23 mouse cellular contexts compared by ENCODE assay signal in the genomic region with DNA sequence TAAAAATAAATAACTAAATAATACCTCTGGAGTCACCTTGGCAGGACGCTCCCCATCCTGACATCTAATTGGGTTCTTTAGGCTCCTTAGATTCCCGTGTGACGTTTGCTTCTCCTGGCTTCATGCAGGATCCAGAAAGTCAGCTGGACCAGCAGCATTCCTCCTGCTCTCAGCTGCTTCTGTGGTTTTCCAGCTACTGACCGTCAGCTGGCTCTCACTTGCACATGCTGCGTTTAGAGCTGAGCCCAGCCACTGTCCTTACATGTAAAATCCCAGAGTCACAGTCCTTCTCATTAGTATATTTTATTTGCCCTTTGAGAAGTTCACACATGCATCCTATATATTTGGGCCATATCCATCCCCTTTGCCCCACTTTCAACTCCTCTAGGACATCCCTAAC. TPM values are rescaled to one million over a fixed set of nuclear protein-coding genes. Genes with fewer than 3 reads are reported as not detected.
A peak's percentile ranks its signal among the peaks of the same experiment; 100 is the strongest.
DNase-seq lines count a peak whose midpoint lies in the region; TF ChIP-seq lines count a peak whose summit lies in the region.
"Had no signal": no experiment of that assay in that cellular context is flagged by ENCODE, and none has a peak within 500 bp of the region (broad histone marks: within the 10 kb centered on the region; RNA-seq: fewer than 3 reads in every experiment).

No protein-coding gene starts in this region.

- H3K4me3 ChIP-seq in heart, adult 2 months = no peak overlapping the region
- no peak overlapping the region for H3K4me3 ChIP-seq in hindbrain, embryonic 10.5 days
- H3K4me3 ChIP-seq: embryonic facial prominence, embryonic 13.5 days; forebrain, embryonic 15.5 days; heart, embryonic 15.5 days; hindbrain, embryonic 13.5 days; limb, embryonic 13.5 days had no signal

- DNase-seq in cerebellum, postnatal 10 days = peak; percentile 42 to 67
- no peak for DNase-seq in cerebellum, adult 11 months
- DNase-seq in heart, adult 2 months = peak; percentile 40 to 47
- DNase-seq in heart, adult 8-10 months (ENCODE audit: low spot score) = no peak
- DNase-seq in lung, postnatal 14 days = peak; percentile 32
- no peak for DNase-seq in lung, postnatal 25 days (ENCODE audit: low spot score)
- no peak for DNase-seq in natural killer cell, adult 2 months (ENCODE audit: low spot score in 2 of 2)
- DNase-seq in hindbrain, embryonic 10.5 days (ENCODE audit: low spot score) = no peak
- DNase-seq: adrenal gland, adult 8-10 months; cerebellum, adult 9-10 months; kidney, adult 8-10 months; thymus, postnatal 14 days had no signal

- 73% methylated on average over 5 of the region's 5 CpGs for WGBS in heart, adult 2 months
- 88% methylated on average over 5 of the region's 5 CpGs for WGBS in hindbrain, embryonic 10.5 days

- no peaks in the 10 kb centered on the region for H3K79me2 ChIP-seq in heart, adult 2 months (replicated peaks; ENCODE audit: control insufficient read depth, insufficient read depth, low read length)

- no peak for TF ChIP-seq CTCF in heart, adult 2 months (IDR thresholded peaks at IDR 0.05)

- H3K4me1 ChIP-seq in heart, adult 2 months (ENCODE audit: control insufficient read depth, insufficient read depth, low read length) = no peaks in the 10 kb centered on the region
- H3K4me1 ChIP-seq in hindbrain, embryonic 10.5 days (replicated peaks) = no peaks in the 10 kb centered on the region
- H3K4me1 ChIP-seq: forebrain, embryonic 15.5 days; heart, embryonic 15.5 days; hindbrain, embryonic 13.5 days; limb, embryonic 13.5 days had no signal

- TF ChIP-seq EP300 in heart, adult 2 months (IDR thresholded peaks at IDR 0.05; ENCODE audit: insufficient read depth, low read depth, low read length) = no peak

- H3K27ac ChIP-seq in heart, adult 2 months = no peak overlapping the region
- no peak overlapping the region for H3K27ac ChIP-seq in hindbrain, embryonic 10.5 days
- H3K27ac ChIP-seq: embryonic facial prominence, embryonic 13.5 days; forebrain, embryonic 15.5 days; heart, embryonic 15.5 days; hindbrain, embryonic 13.5 days; limb, embryonic 13.5 days; liver, embryonic 14.5 days had no signal

- H3K27me3 ChIP-seq in heart, adult 2 months (ENCODE audit: control insufficient read depth, insufficient read depth, low read length) = peaks cover 1% of the 10 kb centered on the region; the same call in 1 of the 2 replicates
- no peaks in the 10 kb centered on the region for H3K27me3 ChIP-seq in hindbrain, embryonic 10.5 days (ENCODE audit: insufficient read depth, poor library complexity, severe bottlenecking)
- H3K27me3 ChIP-seq: embryonic facial prominence, embryonic 13.5 days; forebrain, embryonic 15.5 days; heart, embryonic 15.5 days; hindbrain, embryonic 13.5 days; limb, embryonic 13.5 days had no signal

- intact Hi-C loops in heart, adult 2 months (cut with DNase I) = no loop called here

- H3K36me3 ChIP-seq in heart, adult 2 months (ENCODE audit: control insufficient read depth, insufficient read depth, low read length) = no peaks in the 10 kb centered on the region
- no peaks in the 10 kb centered on the region for H3K36me3 ChIP-seq in hindbrain, embryonic 10.5 days
- H3K36me3 ChIP-seq: embryonic facial prominence, embryonic 13.5 days; forebrain, embryonic 15.5 days; heart, embryonic 15.5 days; hindbrain, embryonic 13.5 days; limb, embryonic 13.5 days had no signal

- no peaks in the 10 kb centered on the region for H3K9me3 ChIP-seq in hindbrain, embryonic 10.5 days
- H3K9me3 ChIP-seq: embryonic facial prominence, embryonic 13.5 days; forebrain, embryonic 15.5 days; heart, embryonic 15.5 days; hindbrain, embryonic 13.5 days; limb, embryonic 13.5 days had no signal

- H3K9ac ChIP-seq in heart, adult 2 months (ENCODE audit: low read depth, low read length) = no peak overlapping the region
- H3K9ac ChIP-seq: embryonic facial prominence, embryonic 13.5 days; forebrain, embryonic 15.5 days; heart, embryonic 15.5 days; hindbrain, embryonic 13.5 days; limb, embryonic 13.5 days; liver, embryonic 14.5 days had no signal

- TF ChIP-seq POLR2A in heart, adult 2 months (IDR thresholded peaks at IDR 0.05; ENCODE audit: insufficient read depth, low read depth, low read length) = no peak

RNA-seq across cellular contexts. Expression of gene Cxcl15, which starts 44.2 kb away (rescaled TPM):
- total RNA-seq in heart, adult 2 months (2021) = not detected
- 1.00 TPM in 1 of 2 replicates, not detected in the other for polyA plus RNA-seq in heart, adult 2 months (2012; rRNA removed)
- total RNA-seq in heart, adult 8-10 months (2022) = not detected
- polyA plus RNA-seq in hindbrain, embryonic 10.5 days (2016; fragmentation: Nextera tagmentation; extraction: Ambion mirVana) = not detected in 2 replicates
- total RNA-seq: adrenal gland, adult 8-10 months; layer of hippocampus, postnatal 14 days; left cerebral cortex, postnatal 10 days had no signal
- polyA plus RNA-seq: forebrain, embryonic 15.5 days; hindbrain, embryonic 13.5 days; inflammation-experienced regulatory T-cells, adult 6 months; liver, embryonic 14.5 days; midbrain, embryonic 16.5 days had no signal

RNA-seq across cellular contexts. Expression of gene Cxcl1, which starts 52.5 kb away (rescaled TPM):
- 1 to 10 TPM in 1 of 2 experiments, under 1 TPM in 1; 0.48 to 1.0 TPM for total RNA-seq in heart, adult 2 months (2021)
- 2.0 and 2.8 TPM in 2 replicates for polyA plus RNA-seq in heart, adult 2 months (2012; rRNA removed)
- 1 to 10 TPM in 2 of 4 experiments, under 1 TPM in 2; 0.38 to 1.3 (median 0.92) TPM for total RNA-seq in heart, adult 8-10 months (2022)
- not detected in 2 replicates for polyA plus RNA-seq in hindbrain, embryonic 10.5 days (2016; fragmentation: Nextera tagmentation; extraction: Ambion mirVana)
- polyA plus RNA-seq: hindbrain, embryonic 13.5 days; inflammation-experienced regulatory T-cells, adult 6 months; midbrain, embryonic 16.5 days had no signal

RNA-seq across cellular contexts. Expression of gene Cxcl3, which starts 52.7 kb away (rescaled TPM):
- not detected for total RNA-seq in heart, adult 2 months (2021)
- polyA plus RNA-seq in heart, adult 2 months (2012; rRNA removed) = not detected in 2 replicates
- not detected for total RNA-seq in heart, adult 8-10 months (2022)
- polyA plus RNA-seq in hindbrain, embryonic 10.5 days (2016; fragmentation: Nextera tagmentation; extraction: Ambion mirVana) = not detected in 2 replicates
- total RNA-seq: adrenal gland, adult 8-10 months; layer of hippocampus, postnatal 14 days; left cerebral cortex, postnatal 10 days had no signal
- polyA plus RNA-seq: forebrain, embryonic 15.5 days; heart, embryonic 15.5 days; hindbrain, embryonic 13.5 days; lung, embryonic 16.5 days; midbrain, embryonic 16.5 days had no signal

Comparison
In these comparisons a context has a peak if more than half of its experiments do, and no peak if none do; other contexts are left out.
1. DNase-seq: peak in cerebellum, postnatal 10 days (2 of 2), heart, adult 2 months (2 of 2) and lung, postnatal 14 days (single experiment); none in cerebellum, adult 11 months (single experiment), heart, adult 8-10 months (single experiment), lung, postnatal 25 days (single experiment), natural killer cell, adult 2 months (0 of 2) and hindbrain, embryonic 10.5 days (single experiment).